Mouse (Mus musculus) ES-E14 (cell line): ENCODE measurements at regions not wholly inside any gene's neighbourhood (a gene's known extent, or its start where the extent isn't known, plus 50 kb on each side); places are given as distances from the start of the nearest gene placed in this dataset.

Experiments used
- DNase-seq: peaks from one replicate; pipeline ENCODE4 v3.0.0-alpha.2; 2013; ENCODE audit warnings: low read depth, low spot score
- H3K27ac ChIP-seq: 2 replicates; pipeline ENCODE4 v1.5.1; 2012; ENCODE audit warnings: low read depth, mild to moderate bottlenecking, low read length, moderate library complexity, mixed read lengths; ENCODE audit not compliant: poor library complexity, insufficient read depth, severe bottlenecking
- H3K36me3 ChIP-seq: 2 replicates; pipeline ENCODE4 v1.6.1; 2012; ENCODE audit warnings: mild to moderate bottlenecking, low read length, moderate library complexity, mixed read lengths; ENCODE audit not compliant: control insufficient read depth, poor library complexity, insufficient read depth, severe bottlenecking
- H3K4me1 ChIP-seq, 2 experiments: fragments of 150-350 bp in 1 of 2; sonication (generic) in 1 of 2; 2 replicates each; pipeline ENCODE4 v1.6.1; 2012; ENCODE audit warnings: low read length in 2 of 2, mild to moderate bottlenecking in 1 of 2, mixed read lengths in 1 of 2; ENCODE audit not compliant: control insufficient read depth in 2 of 2, insufficient read depth in 2 of 2, poor library complexity in 1 of 2
- H3K4me3 ChIP-seq, 2 experiments: fragments of 150-350 bp in 1 of 2; sonication (generic) in 1 of 2; 2 replicates each; pipeline ENCODE4 v1.5.1; 2012; ENCODE audit warnings: low read length in 2 of 2, low read depth in 1 of 2, mild to moderate bottlenecking in 1 of 2, mixed read lengths in 1 of 2; ENCODE audit not compliant: insufficient read depth in 1 of 2, poor library complexity in 1 of 2, severe bottlenecking in 1 of 2
- H3K9ac ChIP-seq: 2 replicates; pipeline ENCODE4 v1.6.1; 2012; ENCODE audit warnings: low read depth, mild to moderate bottlenecking, low read length, mixed read lengths; ENCODE audit not compliant: poor library complexity, insufficient read depth, severe bottlenecking
- H3K9me3 ChIP-seq: fragments of 150-350 bp; sonication (generic); 2 replicates; pipeline ENCODE4 v1.6.1; 2012; ENCODE audit warnings: low read depth, mild to moderate bottlenecking, low read length; ENCODE audit not compliant: control insufficient read depth, insufficient read depth
- CHD2 ChIP-seq: IDR thresholded peaks from 2 replicates; pipeline ENCODE4 v1.6.1; 2014; ENCODE audit warnings: mild to moderate bottlenecking, low read depth, low read length, inconsistent platforms
- HCFC1 ChIP-seq: IDR thresholded peaks from 2 replicates; pipeline ENCODE4 v1.6.1; 2012; ENCODE audit warnings: low read length, inconsistent platforms, borderline replicate concordance; ENCODE audit not compliant: insufficient read depth
- MAFK ChIP-seq: IDR thresholded peaks from 2 replicates; pipeline ENCODE4 v1.6.1; 2014; ENCODE audit warnings: mild to moderate bottlenecking, low read depth, low read length, inconsistent platforms; ENCODE audit not compliant: insufficient read depth
- ZC3H11A ChIP-seq: IDR thresholded peaks from 2 replicates; pipeline ENCODE4 v1.6.1; 2012; ENCODE audit warnings: low read depth, mild to moderate bottlenecking, inconsistent platforms, low read length, borderline replicate concordance
- ZNF384 ChIP-seq: IDR thresholded peaks from 2 replicates; pipeline ENCODE4 v1.6.1; 2012; ENCODE audit warnings: low read depth, low read length, inconsistent platforms
- in situ Hi-C, 2 experiments: fragments of 600-800 bp; cut with MboI; formaldehyde crosslinking; loops; one replicate each; pipeline ENCODE4 v1.15.1; 2025; ENCODE audit warnings: low sequenced_read_pairs in 2 of 2, inconsistent platforms in 1 of 2; ENCODE audit not compliant: unreplicated experiment in 2 of 2

DNA sequence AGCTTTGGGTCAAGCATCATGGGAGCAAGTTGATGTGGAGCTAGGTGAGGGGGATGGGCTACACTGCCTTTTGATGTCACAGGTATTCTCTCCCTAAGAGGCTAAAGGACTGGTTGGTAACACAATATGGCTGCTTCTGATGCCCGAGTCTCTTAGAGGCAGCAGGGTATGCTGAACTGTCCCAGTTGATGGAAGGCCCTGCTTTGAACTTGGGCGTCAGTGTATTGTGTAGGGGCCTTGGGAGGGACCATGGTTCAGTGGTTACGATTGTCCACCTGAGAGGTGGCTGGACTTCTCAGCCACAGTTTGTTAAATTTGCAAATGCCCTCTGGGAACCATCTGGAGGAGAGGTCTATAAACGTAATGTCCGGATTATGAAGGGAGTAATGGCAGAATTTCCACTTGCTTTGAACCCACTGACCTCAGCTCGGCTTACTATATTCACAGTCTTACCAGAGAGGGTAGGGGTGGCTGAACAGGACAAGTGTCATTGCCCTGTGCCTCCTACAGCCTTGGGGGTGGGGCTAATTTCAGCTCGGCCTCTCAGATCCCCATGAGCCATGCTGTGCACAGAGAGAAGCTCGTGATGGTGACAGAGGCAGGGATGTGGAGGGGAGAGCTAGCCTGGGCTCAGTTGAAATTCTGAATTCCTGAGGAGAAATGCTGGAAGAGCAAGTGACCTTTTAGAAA lies 442.6 kb upstream of the Mgmt start:
- Histone ChIP-seq H3K36me3 (no peaks in the 10 kb centered on the region), H3K9ac (no peak overlapping the region), H3K4me3 (no peak overlapping the region), H3K4me1 (peaks cover 0 to 2% of the 10 kb centered on the region in 2 experiments; a peak in 1 of 4 replicates), H3K27ac (no peak overlapping the region), H3K9me3 (no peaks in the 10 kb centered on the region)
- in situ Hi-C loops, result no loop called here
- no peak for TF ChIP-seq HCFC1
- no peak for TF ChIP-seq CHD2
- no peak for TF ChIP-seq MAFK
- no peak for TF ChIP-seq ZC3H11A
- no peak for TF ChIP-seq ZNF384
- DNase-seq, result no peak

DNA sequence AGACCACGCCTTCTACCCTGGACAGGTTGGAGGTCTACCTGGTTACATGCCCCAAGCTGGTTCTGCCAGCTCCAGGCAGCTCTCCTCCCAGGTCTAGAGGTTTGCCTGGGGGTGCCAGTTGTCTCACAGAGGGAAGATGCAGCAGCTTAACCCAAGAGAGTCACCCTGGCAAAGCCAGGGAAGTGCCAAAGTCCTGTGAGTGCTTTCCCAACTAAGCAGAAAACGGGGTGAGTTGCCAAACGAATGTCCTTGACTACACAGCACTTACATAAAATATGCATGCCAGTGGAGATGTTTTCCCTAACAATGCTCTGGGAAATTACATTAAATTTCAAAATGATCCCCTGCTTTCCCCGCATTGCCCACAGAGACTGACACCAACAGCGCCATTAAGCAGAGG lies 441.9 kb upstream of the Mgmt start:
- H3K9ac ChIP-seq, result no peak overlapping the region
- no peaks in the 10 kb centered on the region for H3K36me3 ChIP-seq
- peaks cover 0 to 2% of the 10 kb centered on the region in 2 experiments; a peak in 1 of 4 replicates for H3K4me1 ChIP-seq
- no peak overlapping the region for H3K4me3 ChIP-seq
- no peak overlapping the region for H3K27ac ChIP-seq
- no peaks in the 10 kb centered on the region for H3K9me3 ChIP-seq
- no peak for TF ChIP-seq MAFK
- no peak for TF ChIP-seq HCFC1
- TF ChIP-seq ZC3H11A, result no peak
- TF ChIP-seq ZNF384, result no peak
- TF ChIP-seq CHD2, result no peak
- in situ Hi-C loops, result no loop called here
- no peak for DNase-seq

DNA sequence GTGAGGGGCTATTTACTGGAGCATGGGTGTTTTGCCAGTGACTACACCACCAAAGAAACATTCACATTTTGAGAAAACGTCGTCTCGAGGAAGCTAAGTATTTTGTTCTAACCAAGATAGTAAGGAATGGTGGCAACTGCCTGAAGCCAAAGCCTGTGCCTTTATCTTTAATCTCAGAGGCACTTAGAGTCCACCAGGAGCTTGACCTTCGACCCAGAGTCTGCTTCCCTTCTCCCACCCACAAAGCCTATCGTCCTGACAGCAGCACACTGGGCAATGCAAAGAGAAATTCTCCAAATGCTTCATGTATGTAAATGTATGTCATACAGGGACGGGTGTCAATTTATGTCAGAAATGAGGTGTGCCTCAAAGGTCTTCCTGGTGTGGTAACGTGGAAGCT lies 437.2 kb upstream of the Mgmt start:
- in situ Hi-C loops, result no loop called here
- peaks cover 0 to 2% of the 10 kb centered on the region in 2 experiments; a peak in 1 of 4 replicates for H3K4me1 ChIP-seq
- DNase-seq, result no peak
- no peak overlapping the region for H3K27ac ChIP-seq
- TF ChIP-seq ZC3H11A (no peak), MAFK (no peak), CHD2 (no peak), HCFC1 (no peak), ZNF384 (no peak)
- H3K9me3 ChIP-seq, result no peaks in the 10 kb centered on the region
- H3K36me3 ChIP-seq, result no peaks in the 10 kb centered on the region
- no peak overlapping the region for H3K4me3 ChIP-seq
- no peak overlapping the region for H3K9ac ChIP-seq

DNA sequence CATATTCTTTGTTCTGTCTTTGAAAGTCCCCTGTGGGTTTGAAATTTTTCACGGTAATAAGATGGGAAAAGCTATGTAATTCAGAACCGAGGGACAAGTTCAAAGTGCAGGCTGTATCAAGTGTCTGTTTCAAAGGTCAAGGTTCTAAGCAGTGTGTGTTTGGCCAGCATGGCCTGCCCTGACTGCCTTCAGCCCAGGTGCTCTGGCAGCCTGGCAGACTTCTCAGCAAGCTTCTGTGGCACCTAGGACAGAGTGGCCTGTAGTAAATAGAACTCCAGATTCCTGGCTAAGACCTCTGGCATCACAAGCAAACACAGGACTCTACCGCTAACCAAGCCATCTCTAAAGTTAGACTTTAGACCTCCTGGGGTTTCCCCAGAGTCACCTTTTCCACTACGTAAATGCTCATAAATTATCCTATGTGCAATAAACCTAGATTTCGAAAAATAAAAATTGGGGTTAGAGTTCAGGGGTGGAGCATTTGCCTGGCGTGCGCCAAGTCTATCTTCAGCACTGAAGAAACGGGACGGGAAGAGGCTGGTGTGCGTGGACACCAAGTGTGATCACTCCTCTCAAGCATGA lies 436.5 kb upstream of the Mgmt start:
- H3K9ac ChIP-seq, result no peak overlapping the region
- TF ChIP-seq MAFK, result no peak
- in situ Hi-C loops, result no loop called here
- no peaks in the 10 kb centered on the region for H3K4me1 ChIP-seq
- no peaks in the 10 kb centered on the region for H3K36me3 ChIP-seq
- H3K9me3 ChIP-seq, result no peaks in the 10 kb centered on the region
- no peak overlapping the region for H3K27ac ChIP-seq
- no peak overlapping the region for H3K4me3 ChIP-seq
- no peak for DNase-seq

DNA sequence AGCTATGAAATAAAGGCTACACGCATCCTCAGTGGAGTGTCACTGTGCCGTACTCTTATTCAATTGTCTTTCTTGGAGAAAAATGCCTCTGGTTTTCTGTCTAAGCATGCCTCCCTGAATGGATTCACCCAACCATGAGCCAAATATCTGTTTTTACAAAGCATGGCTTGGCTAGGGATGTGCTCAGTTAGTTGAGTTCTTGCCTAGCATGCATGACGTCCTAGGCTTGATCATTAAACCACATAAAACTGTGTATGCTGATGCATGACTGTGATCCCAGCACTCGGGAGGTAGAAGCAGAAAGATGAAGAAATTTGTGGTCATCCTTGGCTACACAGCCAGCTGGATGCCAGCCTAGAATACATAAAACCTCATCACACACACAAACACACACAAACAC lies 417.3 kb upstream of the Mgmt start:
- no peaks in the 10 kb centered on the region for H3K9me3 ChIP-seq
- H3K4me3 ChIP-seq, result no peak overlapping the region
- no peak for DNase-seq
- no peak overlapping the region for H3K27ac ChIP-seq
- TF ChIP-seq CHD2 (no peak), ZC3H11A (no peak), ZNF384 (no peak), HCFC1 (no peak), MAFK (no peak)
- no peaks in the 10 kb centered on the region for H3K36me3 ChIP-seq
- no peaks in the 10 kb centered on the region for H3K4me1 ChIP-seq
- no peak overlapping the region for H3K9ac ChIP-seq
- in situ Hi-C loops, result loop anchor here in 1 of 2 experiments (25.0 kb wide), 1 partner anchor 835 kb away; the partner anchor contains the start of gene Ebf3
